Mouse (Mus musculus): ENCODE data around the gene Minpp1. TPM values are rescaled to one million over a fixed set of nuclear protein-coding genes. Genes with fewer than 3 reads are reported as not detected.
"Not testable (repeated sequence)": the region's sequence is repeated elsewhere in the genome, so short reads cannot be mapped to it uniquely, and the experiment has no call there.

The Minpp1 gene
- total RNA-seq (2021): 10 to 100 TPM; 61.4 to 61.5 TPM
- long read RNA-seq, transcript Minpp1-201 (5 exons, 2,613 nt): major isoform, 174 of 181 reads
- long read RNA-seq, partial matches to known transcripts: 2 of 181 reads
- long read RNA-seq, other reads (novel, unspliced or antisense): 5 of 181 reads

DNA sequence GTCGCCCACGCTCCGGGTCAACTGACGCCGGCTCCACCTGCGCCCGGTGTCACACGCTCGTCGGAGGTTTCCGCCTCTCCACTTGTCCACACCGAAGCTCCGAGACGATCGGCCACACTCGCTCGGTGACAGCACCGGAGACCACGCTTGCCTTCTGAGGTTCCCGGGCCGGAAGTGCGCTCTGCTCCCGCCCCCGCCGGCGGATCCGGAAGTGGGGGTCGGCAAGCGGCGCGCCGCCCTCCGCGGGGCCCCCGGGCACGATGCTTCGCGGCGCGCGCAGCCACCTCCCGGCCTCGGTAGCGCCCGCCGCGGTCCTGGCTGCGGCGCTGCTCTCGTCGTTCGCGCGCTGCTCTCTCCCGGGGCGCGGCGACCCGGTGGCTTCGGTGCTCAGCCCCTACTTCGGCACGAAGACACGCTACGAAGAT, at the start of gene Minpp1:
Gene Minpp1 (plus strand): TSS at position 89 of the 425 bp plus-strand sequence.
- peak; percentile 82 to 88 for DNase-seq (ENCODE audit: low spot score in 2 of 2)

DNA sequence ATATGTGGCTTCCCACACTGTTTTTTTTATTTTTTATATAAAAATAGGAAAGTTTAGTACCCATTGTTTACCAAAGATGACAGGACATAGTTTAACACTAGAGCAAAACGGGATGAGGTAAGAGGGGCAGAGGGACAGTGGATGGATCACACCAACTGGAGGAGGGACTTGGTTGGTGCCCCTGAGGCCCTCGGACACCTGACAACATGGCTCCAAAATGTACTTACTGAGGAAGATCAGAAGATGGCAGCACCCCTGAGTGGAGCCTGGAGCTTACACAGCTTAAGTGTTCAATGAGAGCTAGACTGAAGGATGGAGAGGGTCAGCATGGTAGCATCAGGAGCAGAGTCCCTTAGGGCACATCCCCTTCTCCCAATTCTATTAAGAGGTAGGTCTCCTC, 46.2 kb upstream of the Minpp1 start:
- DNase-seq (ENCODE audit: low spot score in 2 of 2): no peak

DNA sequence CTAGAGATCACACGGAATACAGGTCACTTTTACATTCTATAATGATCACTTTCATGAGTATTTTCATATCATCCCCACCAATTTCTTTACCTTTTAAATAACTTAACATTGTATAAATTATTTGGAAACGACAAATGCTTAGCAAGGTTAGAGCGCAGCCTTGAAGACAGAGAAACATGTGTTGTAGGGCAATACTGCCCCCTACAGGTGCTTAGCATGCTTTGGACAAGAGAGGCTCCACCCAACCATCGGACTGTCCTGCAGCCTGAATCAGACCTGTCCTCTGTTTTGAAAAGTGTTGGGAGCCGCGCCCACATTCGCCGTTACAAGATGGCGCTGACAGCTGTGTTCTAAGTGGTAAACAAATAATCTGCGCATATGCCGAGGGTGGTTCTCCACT, 44.0 kb upstream of the Minpp1 start:
- no peak for DNase-seq (ENCODE audit: low spot score in 2 of 2)

DNA sequence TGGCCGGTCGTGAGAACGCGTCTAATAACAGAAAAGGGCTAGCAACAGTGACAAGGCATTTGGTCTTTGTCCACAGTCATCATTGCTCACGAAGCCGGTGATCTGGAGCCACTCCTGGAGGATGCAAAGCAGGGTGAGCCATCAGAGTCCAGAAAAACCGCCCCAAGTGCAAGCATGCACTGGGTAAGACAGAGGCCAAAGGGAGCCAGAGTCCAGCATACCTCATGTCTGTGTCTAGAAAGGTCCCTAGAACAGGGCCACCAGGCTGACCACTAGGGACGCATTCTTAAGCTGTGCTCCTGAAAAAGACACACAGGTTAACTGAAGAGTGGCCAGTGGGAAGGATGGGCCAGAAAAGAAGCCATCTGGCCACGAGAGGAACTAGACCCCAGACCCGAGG, 36.6 kb upstream of the Minpp1 start:
- no peak for DNase-seq (ENCODE audit: low spot score in 2 of 2)

DNA sequence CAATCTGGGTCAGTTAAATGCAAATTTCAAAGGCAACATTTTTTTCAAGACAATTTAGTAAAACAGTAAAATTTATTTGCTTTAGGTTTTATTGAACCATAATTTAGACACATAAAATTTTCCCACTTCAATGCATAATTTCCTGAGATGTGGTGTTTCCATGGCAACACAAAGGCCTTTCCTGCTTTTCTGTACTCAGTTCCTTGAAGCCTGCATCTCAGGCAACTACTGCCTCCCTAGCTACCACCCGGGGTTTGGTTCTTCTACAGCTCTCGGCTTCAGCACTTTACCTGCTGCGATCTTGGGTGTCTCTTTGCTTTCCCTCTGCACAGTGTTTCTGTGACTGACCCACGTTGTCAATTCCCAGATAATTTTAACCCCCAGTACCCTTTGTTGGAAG, 33.3 kb upstream of the Minpp1 start:
- peak in 1 of 2 experiments; percentile 33 for DNase-seq (ENCODE audit: low spot score in 2 of 2)

DNA sequence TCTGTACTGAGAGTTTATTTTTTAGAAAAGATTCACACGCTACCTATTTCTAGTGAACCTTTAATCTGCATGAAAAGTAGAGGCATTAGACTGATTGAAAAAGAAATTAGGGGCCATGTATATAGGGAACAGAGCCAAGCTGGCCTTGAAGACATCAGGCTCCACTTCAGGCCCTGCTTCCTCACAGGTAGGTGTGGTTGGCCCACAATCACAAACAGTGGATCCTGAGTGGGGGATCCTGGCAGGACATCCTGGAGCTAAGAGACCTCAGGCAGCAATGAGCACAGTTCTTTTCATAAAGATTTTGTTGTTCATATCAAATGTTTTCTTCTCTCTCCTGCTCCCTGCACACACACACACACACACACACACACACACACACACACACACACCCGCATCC, 28.8 kb upstream of the Minpp1 start:
- DNase-seq (ENCODE audit: low spot score in 2 of 2): no peak

DNA sequence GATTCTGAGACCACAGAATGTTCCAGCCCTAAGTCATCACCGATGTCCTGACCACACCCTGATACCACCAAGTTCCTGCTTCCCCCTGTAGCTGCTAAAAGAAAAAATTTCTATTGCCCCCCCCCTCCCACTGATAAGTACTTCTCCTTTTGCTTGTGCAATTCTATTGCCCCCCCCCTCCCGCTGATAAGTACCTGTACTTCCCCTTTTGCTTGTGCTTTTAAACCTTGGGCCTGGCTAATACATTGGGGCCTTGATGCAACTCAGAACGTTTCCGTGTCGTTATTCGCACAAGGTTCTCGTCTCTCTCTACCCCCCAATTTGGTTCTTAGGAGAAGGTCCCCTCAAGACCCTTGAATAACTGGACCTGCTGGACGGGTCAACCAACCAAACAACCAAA, 27.9 kb upstream of the Minpp1 start:
- not testable (repeated sequence) for DNase-seq (ENCODE audit: low spot score in 2 of 2)

DNA sequence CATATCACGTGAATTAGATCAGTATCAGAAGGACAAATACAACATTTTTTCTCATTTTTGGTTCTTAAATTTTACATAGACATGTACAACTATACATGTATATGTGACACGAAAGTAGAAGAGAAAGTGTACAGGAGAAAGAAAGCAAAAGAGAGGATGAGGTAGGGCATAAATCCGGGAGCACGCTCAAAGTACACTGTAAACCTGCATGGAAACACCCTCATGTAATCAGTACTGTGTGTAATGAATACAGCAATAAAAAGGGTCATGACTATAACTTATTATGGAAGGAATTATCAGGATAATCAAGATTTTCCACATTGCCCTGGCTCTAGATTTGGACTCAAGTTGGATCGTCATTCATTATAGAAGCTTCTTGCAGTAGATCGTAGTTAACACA, 22.5 kb upstream of the Minpp1 start:
- DNase-seq (ENCODE audit: low spot score in 2 of 2): no peak

DNA sequence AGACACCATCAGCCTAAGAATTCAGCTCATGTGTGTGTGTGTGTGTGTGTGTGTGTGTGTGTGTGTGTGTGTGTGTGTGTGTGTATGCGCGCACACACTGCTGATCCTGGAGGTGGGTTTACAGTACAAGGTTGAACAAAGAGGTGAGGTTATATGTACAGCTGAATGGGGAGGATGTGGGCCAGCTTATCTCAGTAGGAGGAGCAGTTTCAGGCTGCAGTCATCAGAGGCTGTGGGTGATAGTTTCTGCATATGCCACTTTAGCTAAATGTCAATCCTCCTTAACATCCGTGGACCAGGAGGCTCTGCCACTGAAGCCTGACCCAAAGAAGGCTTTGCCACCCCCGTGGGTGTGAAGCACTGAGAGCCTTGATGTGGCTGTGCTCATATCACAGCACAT, 20.3 kb upstream of the Minpp1 start:
- DNase-seq (ENCODE audit: low spot score in 2 of 2): no peak

DNA sequence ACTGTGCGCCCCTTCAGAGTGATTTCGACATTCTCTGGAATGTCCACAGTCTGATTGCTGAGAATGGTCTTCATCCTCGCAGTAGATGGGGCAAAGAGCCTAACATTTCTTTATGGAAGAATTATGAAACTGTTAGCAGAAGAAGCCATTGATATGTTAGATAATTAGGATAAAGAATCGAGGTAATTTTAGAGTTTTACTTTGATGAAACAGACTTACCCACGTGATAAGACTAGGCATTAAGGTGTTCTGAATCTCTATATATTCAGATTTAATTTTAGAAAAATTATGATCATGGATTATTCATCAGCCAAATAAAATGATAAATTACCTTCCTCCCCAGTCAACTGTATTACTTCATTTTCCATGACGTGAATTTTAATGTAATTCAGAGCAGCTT, 19.1 kb upstream of the Minpp1 start, which contains the start of gene Rpl9-ps6:
Gene Rpl9-ps6 (minus strand): TSS at position 101 of the 400 bp plus-strand sequence.
- no peak for DNase-seq (ENCODE audit: low spot score in 2 of 2)

DNA sequence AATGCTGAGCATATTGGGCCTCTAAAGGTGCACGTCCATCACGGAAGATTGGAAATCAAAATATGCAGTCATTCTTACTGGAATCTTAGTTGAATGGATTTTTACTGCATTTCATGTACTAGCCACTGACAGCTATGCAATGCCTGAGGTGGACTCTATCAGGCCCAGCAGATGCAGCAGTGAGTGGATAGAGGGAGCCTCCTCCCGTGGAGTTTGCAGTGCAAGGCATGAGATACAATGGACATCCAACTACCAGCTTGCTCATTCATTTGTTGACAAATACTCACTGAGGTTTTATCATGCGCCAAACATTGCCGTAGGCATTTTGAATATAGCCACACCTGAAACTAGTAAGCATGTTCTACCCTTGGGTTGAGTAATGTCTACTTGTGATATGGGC, 18.2 kb upstream of the Minpp1 start:
- no peak for DNase-seq (ENCODE audit: low spot score in 2 of 2)

DNA sequence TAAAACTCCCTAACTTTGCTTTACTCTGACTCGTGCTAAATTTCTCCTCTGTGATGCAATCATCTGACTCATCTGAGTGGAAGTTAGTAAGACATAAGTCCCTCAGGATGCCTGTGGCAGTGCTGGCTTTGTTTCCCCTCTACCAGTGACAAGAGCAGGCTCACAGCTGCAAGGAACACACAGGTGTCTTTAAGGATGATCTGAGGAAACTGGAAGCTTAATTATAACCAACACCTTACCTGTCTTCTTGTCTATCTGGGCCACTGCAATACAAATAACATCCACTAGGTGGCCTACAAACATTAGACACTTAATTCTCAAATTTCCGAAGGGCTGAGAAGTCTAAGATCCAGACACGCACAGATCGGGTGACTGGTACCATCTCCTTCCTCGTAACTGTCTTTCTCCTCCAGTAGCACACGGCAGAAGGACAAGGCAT, 15.5 kb upstream of the Minpp1 start:
- peak in 1 of 2 experiments; percentile 78 for DNase-seq (ENCODE audit: low spot score in 2 of 2)

DNA sequence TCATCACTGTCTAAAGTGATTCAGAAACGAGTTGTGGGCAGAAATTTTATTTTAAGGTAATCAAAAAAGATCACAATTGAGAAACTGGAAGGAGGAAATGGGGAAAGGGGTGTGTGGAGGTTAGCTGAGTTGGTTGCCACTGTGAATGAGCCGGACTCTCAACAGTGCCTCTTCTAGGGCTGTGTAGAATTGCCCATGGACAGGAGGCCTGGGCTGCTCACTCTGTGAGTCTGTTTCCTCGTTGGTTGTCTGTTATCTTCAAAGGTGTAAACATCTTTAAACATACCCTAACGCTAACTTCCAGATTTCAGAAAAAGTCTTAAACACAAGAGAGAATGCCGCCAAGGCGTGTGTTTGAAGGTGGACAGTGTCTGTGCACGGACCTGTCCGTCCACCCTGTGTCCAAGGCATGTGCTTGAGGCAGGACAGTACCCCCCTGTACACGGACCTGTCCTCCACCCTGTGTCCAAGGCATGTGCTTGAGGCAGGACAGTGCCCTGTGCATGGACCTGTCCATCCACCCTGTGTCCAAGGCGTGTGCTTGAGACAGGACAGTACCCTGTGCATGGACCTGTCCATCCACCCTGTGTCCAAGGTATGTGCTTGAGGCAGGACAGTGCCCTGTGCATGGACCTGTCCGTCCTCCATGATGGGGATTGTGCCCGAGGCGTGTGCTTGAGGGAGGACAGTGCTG, 14.9 kb upstream of the Minpp1 start:
- no peak for DNase-seq (ENCODE audit: low spot score in 2 of 2)

DNA sequence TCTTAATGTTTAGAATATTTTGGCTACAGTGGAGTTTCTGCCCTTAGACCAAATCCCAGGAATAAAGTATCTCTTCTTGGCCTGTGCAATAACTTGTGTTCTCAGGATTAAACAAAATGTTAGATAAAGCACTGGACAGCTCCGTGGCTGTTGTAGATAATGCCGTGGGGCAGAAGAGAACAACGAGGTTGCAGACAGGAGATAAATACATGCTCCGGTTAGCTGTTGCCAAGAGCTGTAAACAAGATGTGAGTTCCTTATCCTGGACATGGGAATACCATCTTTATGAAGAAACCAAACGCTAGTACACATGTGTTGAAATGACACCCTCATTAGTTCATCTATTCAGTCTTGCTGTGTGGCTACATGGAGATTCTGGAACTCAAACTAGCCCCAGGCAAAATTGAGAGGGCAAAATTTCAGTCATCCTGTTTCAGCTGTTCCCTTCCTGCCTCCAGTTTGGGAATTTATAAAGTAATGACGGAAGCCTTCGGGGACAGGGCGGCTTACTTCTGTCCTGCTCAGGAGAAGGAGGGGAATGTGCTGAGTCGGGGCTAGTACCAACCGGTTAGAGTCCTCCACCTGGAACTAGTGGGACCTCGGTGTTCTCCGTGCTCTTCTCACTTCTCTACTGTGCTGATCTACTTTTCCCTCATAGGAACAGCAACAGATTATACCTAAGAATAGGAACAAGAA, 9.4 kb upstream of the Minpp1 start:
- DNase-seq (ENCODE audit: low spot score in 2 of 2): no peak

DNA sequence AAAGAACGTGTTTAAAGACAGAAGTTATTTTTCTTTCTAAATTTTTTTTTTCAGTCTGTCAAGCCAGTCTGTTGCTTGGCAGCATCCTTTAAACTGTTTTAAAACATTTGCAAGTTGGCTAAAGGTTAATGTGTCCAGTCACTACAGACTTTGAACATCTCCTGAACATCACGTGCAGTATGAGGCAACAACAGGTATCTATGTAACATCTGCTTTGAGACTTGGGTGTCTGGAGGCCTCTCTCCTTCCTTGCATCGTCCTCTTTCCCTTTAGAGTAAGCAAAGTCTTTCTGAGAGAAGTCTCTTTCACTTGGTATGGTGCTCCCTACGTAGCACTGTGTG, 8.9 kb upstream of the Minpp1 start:
- no peak for DNase-seq (ENCODE audit: low spot score in 2 of 2)

DNA sequence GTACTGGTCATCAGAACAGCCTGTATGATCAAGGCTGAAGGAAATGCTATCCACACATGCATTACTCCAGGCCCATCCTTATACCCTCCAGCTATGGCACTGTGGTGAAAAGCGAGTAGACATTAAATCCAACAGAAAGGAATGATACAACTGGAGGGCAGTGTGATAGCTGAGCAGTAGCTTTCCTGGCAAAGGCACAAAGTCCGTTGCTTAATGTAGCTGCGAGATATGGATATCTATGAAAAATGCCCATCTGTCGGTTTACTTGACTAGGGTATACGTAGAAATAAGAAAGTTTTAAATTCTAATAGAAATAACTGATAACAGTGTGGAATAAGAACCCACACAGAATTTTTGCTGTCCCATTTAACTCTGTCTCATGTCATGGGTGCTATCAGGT, 5.3 kb upstream of the Minpp1 start:
- DNase-seq (ENCODE audit: low spot score in 2 of 2): no peak

DNA sequence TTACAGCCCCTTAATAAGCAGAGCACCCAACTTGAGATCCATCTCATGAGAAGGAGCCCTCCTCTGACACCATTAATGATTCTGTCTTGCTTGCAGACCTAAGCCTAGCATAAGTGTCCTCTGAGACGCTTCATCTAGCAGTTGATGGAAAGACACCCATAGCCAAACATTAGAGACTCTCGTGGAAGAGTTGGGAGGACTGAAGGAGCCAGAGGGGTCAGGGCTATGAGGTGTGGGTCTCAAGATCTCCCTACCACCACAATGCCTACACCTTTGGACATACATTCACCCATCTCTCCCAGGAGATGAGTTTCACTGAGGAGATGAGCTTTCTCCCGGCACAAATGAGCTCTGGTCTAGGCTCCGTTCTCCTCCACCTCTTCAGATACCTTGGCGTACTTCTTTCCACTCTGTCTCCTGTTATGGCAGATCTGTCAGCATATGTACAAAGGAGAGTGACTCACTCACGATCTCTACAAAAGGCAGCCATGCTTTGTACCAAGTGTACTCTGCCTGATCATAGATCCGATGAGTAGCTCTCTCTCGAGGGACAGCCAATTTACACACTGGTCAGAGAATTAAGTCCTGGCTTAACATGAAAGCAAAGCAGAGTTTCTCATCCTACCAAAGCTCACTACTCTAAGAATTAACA, 4.7 kb upstream of the Minpp1 start:
- DNase-seq (ENCODE audit: low spot score in 2 of 2): no peak

DNA sequence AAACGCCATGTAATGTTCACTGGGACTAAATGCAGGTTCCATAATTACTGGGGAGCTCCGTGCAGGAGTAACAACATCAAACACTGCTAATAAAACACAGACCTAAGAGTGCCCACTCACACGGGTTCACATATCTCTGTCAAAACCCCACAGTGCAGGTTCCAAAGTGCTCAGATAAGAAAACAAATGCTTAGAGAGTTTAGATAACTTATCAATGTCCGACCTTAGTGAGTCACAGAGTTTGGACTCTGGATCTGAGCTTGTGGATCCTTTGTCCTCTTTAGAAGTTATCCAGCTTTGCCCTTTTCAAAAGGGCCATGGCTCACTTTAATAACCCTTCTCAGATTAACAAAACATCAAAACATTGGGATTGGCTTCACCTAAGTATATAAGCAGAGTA, 4.1 kb upstream of the Minpp1 start:
- no peak for DNase-seq (ENCODE audit: low spot score in 2 of 2)

DNA sequence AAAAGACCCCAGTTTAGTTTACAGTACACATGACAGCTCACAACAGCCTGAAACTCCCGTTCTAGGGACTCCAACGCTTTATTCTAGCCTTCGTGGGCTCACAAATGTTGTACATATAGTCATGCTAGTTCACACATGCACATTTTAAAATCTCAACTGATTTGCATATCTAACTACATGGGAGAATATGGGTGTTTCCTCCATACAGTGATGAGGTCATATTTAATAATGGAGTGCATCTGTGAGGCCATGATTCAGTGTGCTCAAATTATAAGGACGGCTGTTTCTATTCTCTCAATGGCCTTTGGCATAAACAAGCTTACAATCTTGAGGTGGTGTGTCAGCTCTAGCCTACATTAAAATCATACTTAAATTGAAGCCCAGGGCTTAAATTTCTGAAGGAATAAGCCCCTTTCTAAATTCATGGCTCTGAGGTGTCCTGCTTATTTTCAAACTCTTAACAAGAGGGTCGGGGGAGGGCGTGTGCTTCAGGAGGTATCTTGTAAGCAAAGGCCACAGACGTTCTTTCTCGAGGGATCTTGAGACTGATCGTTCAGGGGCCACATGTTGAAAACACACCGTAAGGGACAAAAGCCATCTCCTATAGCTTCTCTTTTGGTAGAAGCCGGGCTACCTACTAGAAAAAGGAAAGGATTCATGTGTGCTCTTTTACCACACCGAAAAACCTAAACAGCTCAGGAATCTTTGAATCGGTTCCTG, 468 bp upstream of the Minpp1 start:
- no peak for DNase-seq (ENCODE audit: low spot score in 2 of 2)

DNA sequence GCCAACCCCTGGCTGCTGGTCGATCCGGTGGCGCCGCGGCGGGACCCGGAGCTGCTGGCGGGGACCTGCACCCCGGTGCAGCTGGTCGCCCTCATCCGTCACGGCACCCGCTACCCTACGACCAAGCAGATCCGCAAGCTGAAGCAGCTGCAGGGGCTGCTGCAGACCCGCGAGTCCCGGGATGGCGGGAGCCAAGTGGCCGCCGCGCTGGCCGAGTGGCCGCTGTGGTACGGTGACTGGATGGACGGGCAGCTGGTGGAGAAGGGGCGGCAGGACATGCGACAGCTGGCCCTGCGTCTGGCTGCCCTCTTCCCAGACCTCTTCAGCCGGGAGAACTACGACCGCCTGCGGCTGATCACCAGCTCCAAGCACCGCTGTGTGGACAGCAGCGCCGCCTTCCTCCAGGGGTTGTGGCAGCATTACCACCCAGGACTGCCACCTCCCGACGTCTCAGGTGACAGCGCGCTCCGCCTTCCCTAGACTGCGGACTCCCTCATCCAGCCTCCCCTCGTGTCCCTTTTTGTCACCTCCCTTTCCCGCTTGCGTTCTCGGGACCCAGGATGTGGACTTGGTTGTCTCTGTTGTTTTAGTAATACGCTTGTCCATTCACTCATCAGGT, 646 bp downstream of the Minpp1 start:
- DNase-seq (ENCODE audit: low spot score in 2 of 2): peak; percentile 35 to 62

All from layer of hippocampus, adult 18-20 months (tissue).